17 mouse cellular contexts compared by ENCODE assay signal in genomic region chr10:12059728-12060127, GRCm38 (mm10).
"Had no signal": no experiment of that assay in that cellular context is flagged by ENCODE, and none has a peak within 500 bp of the region (broad histone marks: within the 10 kb centered on the region; RNA-seq: fewer than 3 reads in every experiment).

No protein-coding gene starts in this region.

- H3K4me1 ChIP-seq: lung, embryonic 15.5 days; megakaryocyte, embryonic 14.5 days; midbrain, embryonic 13.5 days; midbrain, embryonic 15.5 days; neural tube, embryonic 12.5 days had no signal

- ATAC-seq: liver, postnatal 0 days; lung, postnatal 0 days; midbrain, embryonic 13.5 days; midbrain, embryonic 15.5 days had no signal

- H3K36me3 ChIP-seq: lung, embryonic 15.5 days; midbrain, embryonic 13.5 days; midbrain, embryonic 15.5 days; neural tube, embryonic 12.5 days had no signal

- DNase-seq: liver, postnatal 0 days; lung, adult 2 months; lung, postnatal 14 days; lung, postnatal 36 days; right cerebral cortex, postnatal 14 days; spleen, adult 18-20 months; thymus, adult 18-20 months; thymus, postnatal 14 days; thymus, postnatal 36 days had no signal

- H3K9me3 ChIP-seq: lung, embryonic 15.5 days; megakaryocyte, embryonic 14.5 days; midbrain, embryonic 13.5 days; midbrain, embryonic 15.5 days; neural tube, embryonic 12.5 days had no signal

- H3K9ac ChIP-seq: liver, postnatal 0 days; lung, embryonic 15.5 days; midbrain, embryonic 13.5 days; midbrain, embryonic 15.5 days; neural tube, embryonic 12.5 days had no signal

- H3K4me3 ChIP-seq: lung, embryonic 15.5 days; megakaryocyte, embryonic 14.5 days; midbrain, embryonic 13.5 days; midbrain, embryonic 15.5 days; neural tube, embryonic 12.5 days had no signal

- H3K27me3 ChIP-seq: lung, embryonic 15.5 days; megakaryocyte, embryonic 14.5 days; midbrain, embryonic 13.5 days; midbrain, embryonic 15.5 days; neural tube, embryonic 12.5 days had no signal

- H3K4me2 ChIP-seq: lung, embryonic 15.5 days; midbrain, embryonic 11.5 days; midbrain, embryonic 13.5 days; midbrain, embryonic 15.5 days; neural tube, embryonic 12.5 days had no signal

- H3K27ac ChIP-seq: lung, embryonic 15.5 days; macrophage; midbrain, embryonic 13.5 days; midbrain, embryonic 15.5 days; neural tube, embryonic 12.5 days had no signal
